Mouse (Mus musculus) lung, postnatal 0 days (tissue): ENCODE measurements around the gene Chrnb1. TPM values are rescaled to one million over a fixed set of nuclear protein-coding genes. Genes with fewer than 3 reads are reported as not detected.

ENCODE experiments used
- ATAC-seq: fragments of 200-750 bp; cut with Nextera tagmentation; 2 replicates; pipeline ENCODE4 v1.8.0; 2017; ENCODE audit warnings: moderate library complexity
- DNase-seq: peaks from one replicate; pipeline ENCODE4 v3.0.0-alpha.2; 2016; ENCODE audit warnings: low spot score
- H3K27ac ChIP-seq: fragments of 300-500 bp; sonication (generic); 2 replicates; pipeline ENCODE4 v1.5.1; 2014; ENCODE audit warnings: antibody characterized with exemption, mild to moderate bottlenecking, low read length, mixed read lengths
- H3K27me3 ChIP-seq: fragments of 300-500 bp; sonication (generic); replicated peaks from 2 replicates; pipeline ENCODE4 v1.6.1; 2014; ENCODE audit warnings: low read length, mixed read lengths; ENCODE audit not compliant: insufficient read depth
- H3K36me3 ChIP-seq: fragments of 300-500 bp; sonication (generic); 2 replicates; pipeline ENCODE4 v1.6.1; 2014; ENCODE audit warnings: low read length, mixed read lengths; ENCODE audit not compliant: insufficient read depth
- H3K4me1 ChIP-seq: fragments of 300-500 bp; sonication (generic); 2 replicates; pipeline ENCODE4 v1.6.1; 2014; ENCODE audit warnings: antibody characterized with exemption, low read depth, low read length, mixed read lengths; ENCODE audit not compliant: insufficient read depth
- H3K4me2 ChIP-seq: fragments of 300-500 bp; sonication (generic); replicated peaks from 2 replicates; pipeline ENCODE4 v1.6.1; 2014; ENCODE audit warnings: low read depth, mild to moderate bottlenecking, low read length, moderate library complexity, mixed read lengths
- H3K4me3 ChIP-seq: fragments of 300-500 bp; sonication (generic); 2 replicates; pipeline ENCODE4 v1.5.1; 2014; ENCODE audit warnings: low read depth, low read length
- H3K9ac ChIP-seq: fragments of 300-500 bp; sonication (generic); replicated peaks from 2 replicates; pipeline ENCODE4 v1.6.1; 2014; ENCODE audit warnings: low read depth, mild to moderate bottlenecking
- H3K9me3 ChIP-seq: fragments of 300-500 bp; sonication (generic); 2 replicates; pipeline ENCODE4 v1.6.1; 2016; ENCODE audit warnings: low read length, mixed read lengths
- CTCF ChIP-seq: IDR thresholded peaks from 2 replicates; pipeline ENCODE4 v1.5.1; 2016; ENCODE audit warnings: antibody characterized with exemption, mild to moderate bottlenecking
- EP300 ChIP-seq: IDR thresholded peaks from 2 replicates; pipeline ENCODE4 v1.6.1; 2016; ENCODE audit warnings: antibody characterized with exemption, mild to moderate bottlenecking, control low read depth
- WGBS: fragments of 180-500 bp; shearing (Covaris S2); extraction: QIAGEN DNeasy Blood & Tissue Kit; methylation state at CpG from one replicate; pipeline ENCODE4 v1.1.7; 2014; 5-methylcytosine and 5-hydroxymethylcytosine counted together
- polyA plus RNA-seq: library from polyadenylated mRNA; unstranded; fragments of >200 nt; fragmentation: Nextera tagmentation; extraction: Ambion mirVana; gene quantifications from 2 replicates; pipeline ENCODE4 v1.2.1, GENCODE M21; 2015

The Chrnb1 gene
- polyA plus RNA-seq, 1 experiment from 2014 or later = 16.2 TPM

DNA sequence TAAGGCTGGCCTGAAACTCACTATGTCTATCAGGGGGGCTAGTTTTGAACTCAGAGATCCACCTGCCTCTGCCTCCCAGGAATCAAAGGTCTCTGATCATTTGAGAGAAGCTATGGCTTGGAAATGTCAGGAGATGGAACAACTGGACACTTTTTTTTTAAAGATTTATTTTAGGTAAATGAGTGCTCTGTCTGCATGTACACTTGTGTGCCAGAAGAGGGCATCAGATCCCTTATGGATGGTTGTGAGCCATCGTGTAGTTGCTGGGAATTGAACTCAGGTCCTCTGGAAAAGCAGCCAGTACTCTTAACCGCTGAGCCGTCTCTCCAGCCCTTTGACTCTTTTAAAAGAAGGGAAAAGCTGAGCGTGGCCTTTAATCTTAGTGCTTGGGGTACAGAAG, 10.6 kb upstream of the Chrnb1 start:
- WGBS = 83% methylated on average over 4 of the region's 4 CpGs
- Histone ChIP-seq H3K4me2 (no peak overlapping the region), H3K9me3 (no peaks in the 10 kb centered on the region)

DNA sequence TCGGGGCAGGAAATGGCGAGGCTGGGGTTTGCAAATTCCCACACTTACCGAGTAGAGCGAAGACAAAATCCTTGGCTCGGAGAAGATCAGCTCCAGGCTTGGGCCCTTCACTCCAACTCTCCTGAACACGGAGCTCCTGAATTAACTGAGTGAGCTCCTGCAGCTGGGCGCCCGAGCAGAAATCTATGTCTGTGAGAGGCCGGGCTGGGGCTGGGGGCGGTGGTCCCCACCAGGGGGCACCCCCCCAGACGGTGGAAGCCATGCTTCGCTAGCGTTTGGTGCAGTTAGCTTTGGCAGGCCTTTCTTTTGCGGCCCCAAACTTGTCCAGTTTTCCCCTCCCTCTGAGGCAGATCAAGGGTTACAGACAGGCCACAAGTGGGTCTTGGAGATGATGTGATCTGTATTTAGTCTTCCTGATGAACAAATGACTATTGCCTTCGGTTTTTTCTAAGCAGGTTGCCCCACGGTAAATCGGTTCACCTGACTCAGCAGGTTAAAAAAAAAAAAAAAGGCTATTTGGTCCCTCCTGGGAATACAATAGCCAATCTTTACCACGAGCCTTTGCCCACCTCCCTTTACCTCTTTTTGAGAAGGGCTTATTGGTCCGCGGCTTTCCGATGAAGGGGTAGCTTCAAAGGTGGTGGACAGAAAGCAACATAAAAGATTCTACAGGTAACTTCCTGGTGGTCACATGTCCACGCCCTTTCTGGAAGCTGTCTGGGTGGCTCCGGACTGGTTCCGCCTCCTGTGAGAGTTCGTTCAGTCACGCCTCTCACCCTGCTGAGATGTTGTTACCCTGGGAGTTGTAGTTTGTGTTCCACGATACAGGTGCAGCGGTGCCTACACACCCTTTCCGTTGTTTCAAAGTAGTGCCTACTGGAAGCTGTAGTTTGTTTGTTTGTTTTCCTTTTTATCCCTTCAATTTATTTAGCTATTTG, 9.5 kb upstream of the Chrnb1 start, which contains the start of gene Tmem102:
Tmem102 (minus strand) TSS at position 653 of the 938 bp plus-strand sequence.
- peak within 1 kb of the TSS; percentile 21 for H3K4me3 ChIP-seq
- peaks cover 33% of the 10 kb centered on the region; the same call in 1 of the 2 replicates for H3K4me1 ChIP-seq
- TF ChIP-seq CTCF (no peak), EP300 (no peak)
- H3K36me3 ChIP-seq = no peaks in the 10 kb centered on the region
- 0 out of 2 replicates have a peak within 1 kb of the TSS, but pooled peaks have one; percentile 16 for H3K9ac ChIP-seq
- peak within 1 kb of the TSS; percentile 86 for H3K4me2 ChIP-seq
- 0 out of 2 replicates have a peak, but pooled peaks cover 6% of the 10 kb centered on the region for H3K27me3 ChIP-seq
- ATAC-seq = peak; percentile 62
- no peaks in the 10 kb centered on the region for H3K9me3 ChIP-seq
- DNase-seq = peak; percentile 88
- 12% methylated on average over 29 of the region's 29 CpGs for WGBS
- no peak within 1 kb of the TSS for H3K27ac ChIP-seq

More for the DNA sequence above, 10.6 kb upstream of the Chrnb1 start:
- Histone ChIP-seq H3K36me3 (no peaks in the 10 kb centered on the region), H3K4me1 (peaks cover 27% of the 10 kb centered on the region; the same call in 1 of the 2 replicates), H3K4me3 (no peak overlapping the region), H3K27ac (no peak overlapping the region), H3K9ac (no peak overlapping the region), H3K27me3 (0 out of 2 replicates have a peak, but pooled peaks cover 6% of the 10 kb centered on the region)
- DNase-seq (no peak), ATAC-seq (no peak)
- no peak for TF ChIP-seq EP300
- peak; percentile 40 for TF ChIP-seq CTCF

DNA sequence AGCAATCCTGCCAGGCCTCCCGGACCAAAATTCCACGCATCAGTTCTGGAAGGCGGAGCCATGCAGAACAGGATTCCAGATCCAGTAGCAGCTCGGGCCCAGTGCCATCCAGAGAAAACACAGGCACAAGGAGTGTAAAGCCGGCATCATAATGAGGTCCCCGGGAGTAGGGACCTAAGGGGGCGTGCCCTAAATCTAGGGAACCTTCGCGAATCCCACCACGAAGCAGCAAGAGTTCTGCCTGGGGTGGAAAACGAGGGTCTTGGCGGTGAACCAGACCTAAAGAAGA, 8.9 kb upstream of the Chrnb1 start:
- 18% methylated on average over 12 of the region's 12 CpGs for WGBS
- Histone ChIP-seq H3K27ac (no peak overlapping the region), H3K27me3 (0 out of 2 replicates have a peak, but pooled peaks cover 6% of the 10 kb centered on the region), H3K4me1 (peaks cover 35% of the 10 kb centered on the region; the same call in 1 of the 2 replicates), H3K9ac (0 out of 2 replicates have a peak overlapping the region, but pooled peaks have one; percentile 16), H3K4me3 (no peak overlapping the region), H3K36me3 (no peaks in the 10 kb centered on the region), H3K9me3 (no peaks in the 10 kb centered on the region), H3K4me2 (peak overlapping the region; percentile 86)
- no peak for ATAC-seq
- TF ChIP-seq CTCF = no peak
- TF ChIP-seq EP300 = no peak
- peak; percentile 50 for DNase-seq

DNA sequence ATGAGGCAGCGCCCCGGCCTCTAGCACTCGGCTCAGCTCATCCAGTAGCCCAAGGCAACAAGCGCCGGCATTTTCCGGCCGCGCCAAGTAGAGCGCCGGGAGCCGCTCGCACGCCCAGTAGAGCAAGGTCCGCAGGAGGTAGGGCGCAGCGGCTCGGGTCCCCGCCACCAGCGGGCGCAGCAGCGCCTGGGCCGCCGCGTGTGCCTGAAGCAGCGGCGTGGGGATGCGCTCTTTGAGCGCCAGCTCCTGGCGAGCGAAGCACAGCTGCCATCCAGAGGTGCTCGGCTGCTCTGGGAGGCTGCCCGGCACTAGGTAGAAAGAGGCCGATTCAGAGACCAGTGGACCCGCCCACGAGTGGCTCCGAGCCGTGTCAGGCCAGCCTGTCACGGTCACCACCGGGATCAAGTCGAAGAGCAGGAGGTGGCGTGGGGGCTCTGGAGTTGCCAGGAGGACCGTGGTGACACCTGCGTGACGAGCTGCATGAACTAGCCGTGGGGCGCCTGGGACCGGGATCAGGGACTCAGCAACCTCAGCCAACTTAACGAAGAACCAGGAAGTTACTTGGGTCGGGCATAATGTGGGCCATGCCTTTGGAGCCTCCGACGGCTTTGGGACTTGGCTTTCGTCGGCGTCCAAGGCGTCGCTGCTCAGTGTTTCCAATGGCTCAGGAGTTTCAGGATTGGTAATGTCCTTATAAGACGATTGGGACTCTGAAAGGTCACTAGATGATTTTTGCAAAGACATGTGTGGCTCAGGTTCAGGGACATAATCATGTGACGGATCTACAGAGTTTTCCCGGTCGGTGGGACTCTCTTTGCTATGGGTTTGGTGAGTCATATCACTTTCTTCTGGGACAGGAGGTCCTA, 8.3 kb upstream of the Chrnb1 start:
- TF ChIP-seq EP300 (no peak), CTCF (peak; percentile 87)
- peaks cover 35% of the 10 kb centered on the region; the same call in 1 of the 2 replicates for H3K4me1 ChIP-seq
- H3K27ac ChIP-seq = no peak overlapping the region
- 2% methylated on average over 60 of the region's 60 CpGs for WGBS
- DNase-seq (peak; percentile 85), ATAC-seq (peak; percentile 76)
- H3K9me3 ChIP-seq = no peaks in the 10 kb centered on the region
- peak overlapping the region; percentile 86 for H3K4me2 ChIP-seq
- no peaks in the 10 kb centered on the region for H3K36me3 ChIP-seq
- H3K27me3 ChIP-seq = 0 out of 2 replicates have a peak, but pooled peaks cover 6% of the 10 kb centered on the region
- H3K9ac ChIP-seq = 0 out of 2 replicates have a peak overlapping the region, but pooled peaks have one; percentile 12
- H3K4me3 ChIP-seq = peak overlapping the region; percentile 53

DNA sequence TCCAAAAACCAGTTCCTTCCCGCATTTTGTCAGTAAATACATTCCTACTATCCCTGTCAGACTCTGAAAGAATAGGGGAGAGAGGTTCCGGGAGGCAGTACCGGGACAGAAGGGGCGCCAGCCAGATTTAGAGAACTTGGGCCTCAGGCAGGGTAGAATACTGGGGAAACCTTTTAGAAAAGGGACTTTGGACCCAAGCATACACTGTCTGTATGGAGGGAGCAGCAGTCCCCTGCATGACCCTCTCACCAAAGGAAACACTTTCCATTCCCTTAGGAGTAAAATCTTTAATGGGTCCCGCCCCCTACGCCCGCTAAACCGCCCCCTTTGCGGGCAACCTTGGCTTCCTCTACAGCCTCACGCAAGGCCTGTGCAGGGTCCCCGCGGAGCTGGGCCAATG, 7.6 kb upstream of the Chrnb1 start:
- Histone ChIP-seq H3K27me3 (0 out of 2 replicates have a peak, but pooled peaks cover 6% of the 10 kb centered on the region), H3K4me2 (peak overlapping the region; percentile 86), H3K4me1 (peaks cover 35% of the 10 kb centered on the region; the same call in 1 of the 2 replicates), H3K4me3 (peak overlapping the region; percentile 53), H3K36me3 (no peaks in the 10 kb centered on the region), H3K9me3 (no peaks in the 10 kb centered on the region), H3K27ac (no peak overlapping the region), H3K9ac (0 out of 2 replicates have a peak overlapping the region, but pooled peaks have one; percentile 12)
- 3% methylated on average over 12 of the region's 12 CpGs for WGBS
- DNase-seq (no peak), ATAC-seq (peak; percentile 6)
- no peak for TF ChIP-seq CTCF
- no peak for TF ChIP-seq EP300
